Mouse (Mus musculus) layer of hippocampus, adult 9-11 months (tissue): ENCODE measurements around the gene Ccdc167.
A peak's percentile ranks its signal among the peaks of the same experiment; 100 is the strongest.

Experiments
- DNase-seq: peaks from one replicate; pipeline ENCODE4 v3.0.0; 2022

The Ccdc167 gene

GRCm38 (mm10) chr17:29683127-29683526 is 33.7 kb downstream of the Ccdc167 start:
- DNase-seq, result no peak

- DNase-seq, result no peak
Observed at GRCm38 (mm10) chr17:29682261-29682660, 34.6 kb downstream of the Ccdc167 start.

DNA sequence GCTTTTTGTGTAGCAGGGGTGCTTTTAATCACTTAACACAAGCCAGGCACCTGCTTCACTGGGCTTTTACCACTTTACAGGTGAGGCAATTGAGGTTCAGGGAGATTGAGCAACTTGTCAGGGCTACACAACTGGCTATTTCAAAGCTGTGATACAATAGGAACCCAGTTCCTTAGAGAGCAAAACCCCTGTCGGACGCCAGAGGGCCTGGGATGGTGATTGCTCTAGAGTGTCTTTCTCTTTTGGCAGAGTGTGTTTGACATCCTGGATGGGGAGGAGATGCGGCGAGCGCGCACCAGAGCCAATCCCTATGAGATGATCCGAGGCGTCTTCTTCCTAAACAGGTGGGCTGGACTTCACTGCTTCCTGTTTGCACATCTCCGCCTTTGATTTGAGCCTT is 35.2 kb downstream of the Ccdc167 start:
- no peak for DNase-seq

DNA sequence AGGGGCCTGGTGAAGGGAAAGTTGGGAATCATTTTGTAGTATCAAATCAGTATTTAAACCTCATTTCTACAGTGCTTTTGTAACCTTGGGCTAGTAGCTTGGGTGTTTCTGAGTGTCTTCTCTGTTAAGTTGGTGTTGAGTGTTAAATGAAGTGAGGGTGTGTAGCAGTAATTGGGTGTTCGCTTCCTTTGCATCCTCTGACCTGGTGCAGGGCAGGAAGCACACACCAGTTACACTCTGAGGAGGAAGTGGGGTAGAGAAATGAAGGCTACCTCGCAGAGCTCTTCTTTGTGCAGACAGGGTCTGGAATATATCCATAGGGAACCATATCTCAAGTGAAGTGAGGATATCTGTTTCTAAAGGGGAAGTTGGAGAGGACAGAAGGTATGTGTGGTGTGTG is 35.9 kb downstream of the Ccdc167 start:
- DNase-seq, result no peak

DNA sequence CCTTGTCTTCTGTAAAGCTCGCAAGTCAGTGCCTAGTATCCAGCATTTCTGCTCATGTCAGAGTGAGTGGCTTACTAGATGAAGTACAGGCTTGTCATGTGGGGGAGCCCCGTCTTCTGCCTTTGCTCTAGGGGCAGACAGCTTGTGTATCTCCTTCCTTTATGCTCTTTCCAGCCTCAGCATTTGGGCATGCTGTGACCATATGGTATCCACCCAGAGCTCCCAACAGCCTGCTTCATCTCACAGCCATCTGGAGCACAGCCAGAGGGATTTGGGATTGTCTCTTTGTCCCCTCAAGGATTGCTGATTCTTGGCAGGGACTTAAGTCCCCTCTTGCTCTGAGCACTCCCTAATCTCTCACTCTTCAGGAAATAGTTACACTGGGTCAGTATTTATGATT is 36.7 kb downstream of the Ccdc167 start:
- peak; percentile 62 for DNase-seq

DNA sequence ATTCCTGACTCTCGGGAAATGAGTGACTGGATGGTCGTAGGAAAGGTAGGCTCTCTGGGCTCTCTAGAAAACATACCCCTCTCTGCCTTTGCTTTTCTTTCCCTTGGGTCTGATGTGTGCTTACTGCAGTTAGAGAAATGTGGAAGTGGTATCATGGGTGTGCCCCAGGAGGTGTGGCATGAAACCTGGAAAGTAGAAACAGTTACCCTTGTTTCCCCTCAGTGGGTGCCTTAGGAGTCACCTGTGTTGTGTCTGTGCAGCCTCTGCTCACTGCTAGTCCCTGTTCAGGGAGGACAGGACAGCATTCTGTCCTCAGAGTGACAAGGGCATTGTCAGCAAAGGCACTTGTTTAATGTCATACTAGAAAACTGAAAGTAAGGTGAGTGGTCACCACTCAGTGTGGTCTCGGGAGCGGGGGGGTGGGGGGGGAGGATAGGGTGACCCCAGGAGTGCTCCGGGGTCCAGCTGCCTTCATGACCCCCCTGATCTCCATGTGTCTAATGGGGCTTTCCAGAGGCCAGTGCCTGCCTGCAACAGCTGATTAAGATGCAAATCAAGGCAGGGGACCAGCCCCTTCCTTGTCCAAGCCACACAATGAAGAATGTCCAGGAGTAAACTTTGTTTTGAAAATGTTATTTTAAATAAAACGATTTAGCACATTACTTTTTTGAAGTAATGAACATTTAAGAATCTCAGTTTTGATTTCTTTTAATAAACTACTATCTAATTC is 37.6 kb downstream of the Ccdc167 start:
- DNase-seq, result no peak

- DNase-seq, result no peak
Observed at GRCm38 (mm10) chr17:29678526-29678925, 38.3 kb downstream of the Ccdc167 start.

DNA sequence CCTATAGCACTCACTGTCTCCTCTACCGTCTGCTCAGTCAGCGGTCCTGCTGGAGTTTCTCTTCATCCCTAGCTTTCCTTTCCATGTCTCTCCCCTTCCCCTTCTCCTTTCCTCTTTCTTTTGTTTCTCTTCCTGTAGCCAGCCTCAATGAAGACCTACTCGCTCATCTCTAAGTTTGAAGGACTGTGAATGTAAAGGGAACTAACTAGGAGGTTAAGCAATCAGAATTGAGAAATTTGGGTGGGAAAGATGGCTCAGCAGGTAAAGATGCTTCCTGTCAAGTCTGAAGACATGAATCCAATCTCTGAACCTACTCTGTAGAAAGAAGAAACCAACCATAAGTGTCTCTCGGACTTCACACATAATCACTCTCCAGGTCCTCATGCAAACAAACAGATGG is 43.5 kb downstream of the Ccdc167 start:
- DNase-seq, result no peak

GRCm38 (mm10) chr17:29671021-29671420 is 45.8 kb downstream of the Ccdc167 start:
- no peak for DNase-seq

- no peak for DNase-seq
Observed at GRCm38 (mm10) chr17:29669936-29670335, 46.9 kb downstream of the Ccdc167 start.

- no peak for DNase-seq
Observed at GRCm38 (mm10) chr17:29669030-29669429, 47.8 kb downstream of the Ccdc167 start.

- peak; percentile 56 for DNase-seq
Observed at GRCm38 (mm10) chr17:29668051-29668986, 48.5 kb downstream of the Ccdc167 start.

DNA sequence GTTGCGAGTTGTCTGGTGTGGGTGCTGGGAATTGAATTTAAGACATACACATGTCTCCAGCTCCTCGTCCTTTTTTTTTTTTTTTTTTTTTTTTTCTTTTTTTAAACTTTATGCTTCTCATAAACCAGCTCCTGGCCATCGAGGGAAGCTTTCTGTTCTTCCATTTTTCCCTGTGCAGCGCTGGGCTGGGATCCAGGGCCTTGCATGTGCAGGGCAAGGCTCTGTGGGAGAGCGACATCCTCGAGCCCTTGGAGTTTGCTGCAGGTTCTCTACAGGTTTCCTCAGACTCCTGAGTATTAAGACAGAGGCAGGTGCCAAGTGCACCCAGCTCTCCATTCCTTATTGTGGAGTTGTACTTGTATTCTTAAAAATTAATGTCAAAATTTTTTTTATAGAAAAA is 54.7 kb downstream of the Ccdc167 start:
- no peak for DNase-seq

- DNase-seq, result no peak
Observed at GRCm38 (mm10) chr17:29660762-29661391, 56.0 kb downstream of the Ccdc167 start.

DNA sequence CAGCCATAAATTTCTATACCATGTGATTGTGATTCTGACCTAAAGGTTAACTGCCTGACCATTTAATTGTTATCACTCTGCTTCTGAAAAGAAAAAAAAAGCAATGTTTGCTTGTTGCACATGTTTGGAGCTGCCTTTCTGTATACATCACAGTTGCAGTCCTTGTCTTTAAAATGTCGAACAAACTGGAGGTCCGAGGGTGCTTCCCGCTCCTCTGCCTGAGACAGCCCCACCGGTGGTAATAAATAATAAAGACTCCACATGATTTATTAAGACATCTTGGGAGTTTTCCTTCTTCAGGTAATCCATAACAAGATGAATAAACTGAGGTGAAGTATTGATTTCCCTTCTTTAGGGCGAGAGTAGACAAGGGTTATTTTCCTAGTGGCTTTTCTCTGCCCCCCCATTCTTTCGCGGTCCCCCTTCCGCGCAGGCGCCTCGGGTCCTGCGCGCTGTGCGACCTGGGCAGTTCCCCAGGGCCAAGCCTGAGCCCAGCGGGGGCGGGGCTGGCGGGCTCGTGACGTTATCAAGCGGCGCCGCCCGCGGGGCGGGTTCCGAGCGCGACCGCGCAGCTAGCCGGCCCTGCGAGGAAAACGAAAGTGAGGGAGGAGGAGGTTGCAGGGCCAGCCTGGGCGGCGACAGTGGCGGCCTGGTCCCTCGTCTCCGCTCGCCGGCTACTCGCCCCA is 56.6 kb downstream of the Ccdc167 start, which contains the start of gene Cmtr1:
Gene Cmtr1, plus strand, starts transcription at position 520 of the 686 bp plus-strand sequence.
- DNase-seq, result peak; percentile 93

DNA sequence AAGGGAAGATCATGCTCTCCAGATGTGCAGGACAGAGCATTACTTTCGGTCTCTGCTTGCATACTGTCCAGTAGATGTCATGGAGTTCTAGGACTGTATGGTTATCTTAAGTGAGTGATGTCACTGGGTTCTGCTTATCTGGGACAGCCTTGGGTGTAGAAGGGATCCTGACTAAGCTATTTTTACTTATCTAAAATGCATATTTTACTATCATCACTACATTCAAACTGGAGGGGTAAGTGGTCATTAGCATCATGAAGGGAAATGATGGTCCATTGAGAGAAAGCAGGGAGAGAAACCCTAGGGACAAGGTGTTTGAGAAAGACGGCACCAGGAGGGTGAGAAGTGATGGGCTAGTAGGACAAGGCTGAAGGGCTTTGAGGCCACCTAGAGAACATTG is 58.6 kb downstream of the Ccdc167 start:
- no peak for DNase-seq

DNA sequence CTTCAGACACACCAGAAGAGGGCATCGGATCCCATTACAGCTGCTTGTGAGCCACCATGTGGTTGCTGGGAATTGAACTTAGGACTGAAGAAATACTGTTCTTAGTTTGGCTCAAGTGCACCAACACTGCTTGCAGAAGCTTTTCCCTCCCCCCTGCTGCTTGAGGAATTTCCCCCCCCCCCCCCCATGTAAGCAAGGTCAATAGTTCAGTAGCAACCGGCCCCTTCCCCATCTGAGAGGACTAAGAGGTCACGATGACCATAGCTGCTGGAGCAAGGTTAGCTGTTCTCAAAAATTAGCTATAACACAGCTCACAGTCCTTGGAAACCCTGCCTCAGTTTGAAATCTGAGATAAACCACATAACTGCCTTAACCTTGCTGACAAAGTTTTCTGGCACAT is 74.6 kb downstream of the Ccdc167 start:
- no peak for DNase-seq

DNA sequence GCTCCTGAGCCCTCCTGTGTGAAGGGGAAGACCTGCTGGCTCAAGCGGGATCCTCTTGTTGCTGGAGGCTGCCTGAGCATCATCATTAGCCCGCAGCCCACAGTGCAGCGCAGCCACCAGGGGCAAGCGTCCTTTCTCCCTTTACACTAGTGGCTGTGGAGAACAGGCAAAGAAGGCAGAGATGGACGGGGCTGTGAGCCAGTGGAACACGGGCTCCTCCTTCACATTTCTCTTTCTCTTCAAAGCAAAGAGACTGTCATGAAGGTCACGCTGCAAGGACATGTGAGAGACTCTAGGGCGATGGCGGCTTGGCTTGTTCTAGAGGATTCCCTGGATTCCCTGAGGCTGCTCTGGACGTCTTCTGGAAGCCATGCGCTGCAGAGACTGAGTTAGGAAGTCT is 75.9 kb downstream of the Ccdc167 start:
- DNase-seq, result no peak

DNA sequence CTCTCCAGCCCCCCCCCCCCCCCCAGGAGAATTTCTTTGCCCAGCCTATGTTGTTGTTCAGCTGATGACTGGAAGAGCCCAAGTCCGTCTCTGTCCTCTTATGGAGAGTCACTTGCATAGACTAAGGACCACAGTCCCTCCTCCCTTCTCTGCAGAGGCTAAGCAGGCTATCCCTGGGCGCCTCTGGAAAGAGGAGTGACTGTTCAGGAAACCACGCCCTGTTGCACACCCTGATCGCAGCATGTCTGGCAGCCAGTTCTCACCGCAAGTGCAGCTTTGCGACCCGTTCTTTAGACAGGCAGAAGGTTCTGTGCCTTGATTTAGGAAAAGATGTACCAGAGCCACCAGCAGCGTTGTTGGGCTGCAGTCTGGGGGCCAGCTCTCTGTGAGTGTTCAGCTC is 78.9 kb downstream of the Ccdc167 start:
- no peak for DNase-seq

DNA sequence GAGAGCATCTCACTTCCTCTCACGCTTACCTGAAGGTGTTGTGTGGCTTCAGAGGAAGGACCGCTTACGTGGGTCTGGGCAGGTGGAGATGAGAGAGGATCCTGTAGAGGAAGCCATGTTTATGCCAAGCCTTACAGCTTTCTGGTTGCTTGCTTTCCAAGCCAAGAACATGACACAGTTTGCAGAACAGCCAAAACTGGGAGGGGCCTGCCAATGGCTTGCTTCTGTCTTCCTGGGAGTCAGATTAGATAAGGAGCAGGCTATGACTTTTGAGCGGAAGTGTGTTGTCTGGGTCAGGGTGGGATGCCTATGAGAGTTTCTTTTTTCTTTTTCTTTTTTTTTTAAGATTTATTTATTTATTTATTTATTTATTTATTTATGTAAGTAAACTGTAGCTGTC is 79.5 kb downstream of the Ccdc167 start:
- DNase-seq, result no peak
